Mouse (Mus musculus): ENCODE measurements around the gene Pgap3. TPM values are rescaled to one million over a fixed set of nuclear protein-coding genes. Genes with fewer than 3 reads are reported as not detected.

Gene Pgap3
- total RNA-seq, 1 experiment from 2014 or later = 4.8 TPM

GRCm38 (mm10) chr11:98339071-98339501 is 61.2 kb downstream of the Pgap3 start:
- no peak for ATAC-seq (replicated peaks; ENCODE audit: low read depth, poor library complexity, severe bottlenecking)

Other genes with a start within 250 kb of the Pgap3 start
- gene Med1, start 207.2 kb downstream of the Pgap3 start, total RNA-seq (2017) = 53.2 and 58.4 TPM in 2 replicates
- gene Cdk12, start 197.4 kb downstream of the Pgap3 start, total RNA-seq (2017) = 59.3 and 67.3 TPM in 2 replicates
- gene Neurod2, start 70.8 kb downstream of the Pgap3 start, total RNA-seq (2017) = not detected in 2 replicates
- gene Ppp1r1b, start 52.1 kb downstream of the Pgap3 start, total RNA-seq (2017) = not detected in 2 replicates
- 10.2 and 14.2 TPM in 2 replicates for gene Stard3, start 42.1 kb downstream of the Pgap3 start, total RNA-seq (2017)
- gene Tcap, start 16.7 kb downstream of the Pgap3 start, total RNA-seq (2017) = not detected in 2 replicates
- not detected in 2 replicates for gene Pnmt, start 14.0 kb downstream of the Pgap3 start, total RNA-seq (2017)
- not detected in 2 replicates for gene Erbb2, start 12.0 kb upstream of the Pgap3 start, total RNA-seq (2017)
- gene Mien1, start 38.5 kb upstream of the Pgap3 start, total RNA-seq (2017) = 16.1 and 24.4 TPM in 2 replicates
- gene Grb7, start 45.9 kb upstream of the Pgap3 start, total RNA-seq (2017) = not detected in 2 replicates
- 0.15 TPM in 1 of 2 replicates, not detected in the other for gene Ikzf3, start 145.5 kb upstream of the Pgap3 start, total RNA-seq (2017)
- gene Zpbp2, start 150.6 kb upstream of the Pgap3 start, total RNA-seq (2017) = 0.59 and 2.8 TPM in 2 replicates
- 17.9 and 19.2 TPM in 2 replicates for gene Ormdl3, start 186.9 kb upstream of the Pgap3 start, total RNA-seq (2017)
- not detected in 2 replicates for gene Lrrc3c, start 197.8 kb upstream of the Pgap3 start, total RNA-seq (2017)
- gene Gm12355, start 225.2 kb upstream of the Pgap3 start, total RNA-seq (2017) = 5.8 and 9.3 TPM in 2 replicates
- gene Gsdma3, start 225.9 kb upstream of the Pgap3 start, total RNA-seq (2017) = not detected in 2 replicates
- gene Gsdma2, start 246.3 kb upstream of the Pgap3 start, total RNA-seq (2017) = not detected in 2 replicates

Data from common myeloid progenitor, adult 5-6 weeks (primary cell).